Mouse (Mus musculus): Measurements from ENCODE around the gene Ank.

DNA sequence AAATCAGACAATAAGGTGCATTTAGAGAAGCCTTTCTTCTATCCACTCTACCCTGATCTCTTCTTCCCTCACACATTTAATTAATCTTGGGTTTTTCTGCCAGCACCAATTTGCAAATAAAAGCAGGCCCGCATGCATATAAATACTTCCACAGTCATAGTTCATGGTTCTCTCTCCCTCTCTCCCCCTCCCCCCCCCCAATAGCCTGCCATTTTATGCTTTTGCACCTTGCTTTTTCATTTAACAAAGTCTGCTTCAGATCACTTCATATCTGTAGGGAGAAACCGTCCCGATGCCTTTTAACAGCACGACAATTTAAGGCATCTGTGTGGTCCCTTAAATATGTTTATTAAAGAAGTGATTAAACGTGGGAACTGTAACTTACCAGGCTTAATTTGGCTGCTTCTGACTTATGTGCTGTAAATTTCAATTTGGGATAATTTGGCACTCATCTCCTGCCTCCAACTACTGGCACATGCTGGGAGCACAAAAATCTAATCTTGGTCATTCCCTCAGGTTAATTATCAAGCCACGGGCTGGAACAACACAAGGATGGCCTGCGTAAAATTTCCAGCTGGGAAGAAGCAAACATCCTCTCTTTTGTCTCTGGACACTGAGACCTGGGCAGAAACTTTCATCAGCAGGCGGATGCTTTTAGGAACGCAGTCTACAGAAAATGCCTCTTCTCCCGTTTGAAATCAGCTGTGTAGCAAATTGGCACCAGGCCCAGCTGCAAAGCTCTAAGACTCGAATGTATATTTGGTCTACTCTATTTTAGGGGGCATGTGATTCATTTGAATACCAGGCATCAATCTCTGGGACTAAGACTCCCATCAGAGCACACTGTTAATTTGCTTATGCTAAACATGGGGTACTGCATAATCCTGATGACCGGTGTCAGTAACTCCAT lies 4.9 kb upstream of the Ank start:
- TF ChIP-seq BHLHE40 (IDR thresholded peaks at IDR 0.05; ENCODE audit: borderline replicate concordance, low read depth, low read length) (no peak), POLR2A (IDR thresholded peaks at IDR 0.05; ENCODE audit: control insufficient read depth in 1 of 2, insufficient read depth in 1 of 2, low read depth in 1 of 2, low read length in 2 of 2, poor library complexity in 1 of 2) (no peak), CTCF (IDR thresholded peaks at IDR 0.05 in 2 of 3, conservative IDR thresholded peaks at IDR 0.05 in 1 of 3; ENCODE audit: control insufficient read depth in 1 of 3, insufficient read depth in 1 of 3, low read depth in 2 of 3, low read length in 3 of 3, poor library complexity in 1 of 3, severe bottlenecking in 1 of 3) (no peak), JUND (IDR thresholded peaks at IDR 0.05; ENCODE audit: low read depth, low read length) (no peak), E2F4 (IDR thresholded peaks at IDR 0.05; ENCODE audit: borderline replicate concordance, low read depth, low read length) (no peak), GATA1 (IDR thresholded peaks at IDR 0.05; ENCODE audit: low read depth, low read length) (no peak), USF1 (IDR thresholded peaks at IDR 0.05; ENCODE audit: low read depth, low read length) (no peak), ZMIZ1 (IDR thresholded peaks at IDR 0.05; ENCODE audit: low read depth, low read length) (no peak), HCFC1 (IDR thresholded peaks at IDR 0.05; ENCODE audit: low read depth, low read length) (no peak)

Measured in MEL (cell line).